Mouse (Mus musculus) heart, adult 2 months (tissue): ENCODE measurements around the gene Hipk3.

Experiments used
- CTCF ChIP-seq: fragments of 200-600 bp; IDR thresholded peaks from 2 replicates; pipeline ENCODE4 v1.8.1; 2022; ENCODE audit warnings: antibody characterized with exemption, mild to moderate bottlenecking, moderate library complexity
- EP300 ChIP-seq: fragments of 200-500 bp; IDR thresholded peaks from 2 replicates; pipeline ENCODE4 v1.6.1; 2011; ENCODE audit warnings: low read depth, low read length, control low read depth; ENCODE audit not compliant: insufficient read depth
- POLR2A ChIP-seq: fragments of 200-500 bp; IDR thresholded peaks from 2 replicates; pipeline ENCODE4 v1.6.1; 2011; ENCODE audit warnings: mild to moderate bottlenecking, low read depth, low read length, control low read depth; ENCODE audit not compliant: insufficient read depth

- no peak for TF ChIP-seq CTCF
- no peak for TF ChIP-seq POLR2A
- no peak for TF ChIP-seq EP300
Observed at GRCm38 (mm10) chr2:104471161-104471560, 23.1 kb downstream of the Hipk3 start.
